Mouse (Mus musculus) CH12.LX (cell line): ENCODE results near the gene Taar4.

Source experiments
- CHD2 ChIP-seq: IDR thresholded peaks from 2 replicates; pipeline ENCODE4 v1.6.1; 2011; ENCODE audit warnings: low read length, improper control_type of control experiment
- EP300 ChIP-seq: IDR thresholded peaks from 2 replicates; pipeline ENCODE4 v1.6.1; 2011; ENCODE audit warnings: low read length, improper control_type of control experiment
- ETS1 ChIP-seq: conservative IDR thresholded peaks from 2 replicates; pipeline ENCODE4 v1.6.1; 2012; ENCODE audit warnings: low read depth, mild to moderate bottlenecking, inconsistent platforms, low read length, improper control_type of control experiment, moderate library complexity
- NRF1 ChIP-seq: IDR thresholded peaks from 2 replicates; pipeline ENCODE4 v1.6.1; 2014; ENCODE audit warnings: low read depth, mild to moderate bottlenecking, inconsistent platforms, low read length, improper control_type of control experiment, moderate library complexity
- POLR2A ChIP-seq: IDR thresholded peaks from 2 replicates; pipeline ENCODE4 v1.6.1; 2011; ENCODE audit warnings: low read depth, mild to moderate bottlenecking, improper control_type of control experiment, low read length
- TBP ChIP-seq: conservative IDR thresholded peaks from 2 replicates; pipeline ENCODE4 v1.6.1; 2011; ENCODE audit warnings: low read depth, low read length, improper control_type of control experiment
- TCF12 ChIP-seq: IDR thresholded peaks from 2 replicates; pipeline ENCODE4 v1.6.1; 2014; ENCODE audit warnings: low read depth, mild to moderate bottlenecking, inconsistent platforms, low read length, improper control_type of control experiment
- USF1 ChIP-seq: IDR thresholded peaks from 2 replicates; pipeline ENCODE4 v1.6.1; 2014; ENCODE audit warnings: low read depth, mild to moderate bottlenecking, inconsistent platforms, low read length, improper control_type of control experiment
- USF2 ChIP-seq: conservative IDR thresholded peaks from 2 replicates; pipeline ENCODE4 v1.6.1; 2011; ENCODE audit warnings: low read depth, low read length, improper control_type of control experiment

- TF ChIP-seq EP300: no peak
- TF ChIP-seq USF1: no peak
- no peak for TF ChIP-seq TBP
- TF ChIP-seq TCF12: no peak
- TF ChIP-seq POLR2A: no peak
- TF ChIP-seq NRF1: no peak
- no peak for TF ChIP-seq ETS1
- no peak for TF ChIP-seq USF2
- no peak for TF ChIP-seq CHD2
Measured at GRCm38 (mm10) chr10:23922468-23922867, 37.8 kb upstream of the Taar4 start.
